Mouse (Mus musculus): Measurements from ENCODE around the gene 1600002K03Rik. TPM values are rescaled to one million over a fixed set of nuclear protein-coding genes. Genes with fewer than 3 reads are reported as not detected.

1600002K03Rik gene
- polyA plus RNA-seq, 1 experiment from 2014 or later, result 9.7 TPM

GRCm38 (mm10) chr10:80150226-80151210 is 22.2 kb upstream of the 1600002K03Rik start:
- Histone ChIP-seq H3K4me2 (replicated peaks) (peak overlapping the region; percentile 96), H3K27me3 (no peaks in the 10 kb centered on the region), H3K4me3 (peak overlapping the region; percentile 80), H3K9ac (replicated peaks) (peak overlapping the region; percentile 99), H3K36me3 (peaks cover 36% of the 10 kb centered on the region), H3K27ac (replicated peaks) (peak overlapping the region; percentile 100), H3K9me3 (no peaks in the 10 kb centered on the region), H3K4me1 (peaks cover 53% of the 10 kb centered on the region)
- 0% methylated on average over 47 of the region's 71 CpGs for WGBS
- ATAC-seq (replicated peaks), result 0 out of 2 replicates have a peak, but pooled peaks have one; percentile 2

GRCm38 (mm10) chr10:80151211-80152034 is 21.3 kb upstream of the 1600002K03Rik start:
- Histone ChIP-seq H3K9ac (replicated peaks) (peak overlapping the region; percentile 99), H3K27ac (replicated peaks) (peak overlapping the region; percentile 100), H3K27me3 (no peaks in the 10 kb centered on the region), H3K36me3 (peaks cover 45% of the 10 kb centered on the region), H3K4me1 (peaks cover 54% of the 10 kb centered on the region), H3K4me3 (peak overlapping the region; percentile 80), H3K9me3 (no peaks in the 10 kb centered on the region), H3K4me2 (replicated peaks) (peak overlapping the region; percentile 96)
- WGBS, result under 1% methylated on average over 26 of the region's 26 CpGs
- no peak for ATAC-seq (replicated peaks)

GRCm38 (mm10) chr10:80152071-80152872 is 20.5 kb upstream of the 1600002K03Rik start:
- H3K4me1 ChIP-seq, result peaks cover 62% of the 10 kb centered on the region
- WGBS, result 2% methylated on average over 15 of the region's 15 CpGs
- H3K9me3 ChIP-seq, result no peaks in the 10 kb centered on the region
- H3K36me3 ChIP-seq, result peaks cover 53% of the 10 kb centered on the region
- no peak for ATAC-seq (replicated peaks)
- peak overlapping the region; percentile 99 for H3K9ac ChIP-seq (replicated peaks)
- H3K27ac ChIP-seq (replicated peaks), result peak overlapping the region; percentile 100
- H3K4me2 ChIP-seq (replicated peaks), result peak overlapping the region; percentile 96
- no peaks in the 10 kb centered on the region for H3K27me3 ChIP-seq
- peak overlapping the region; percentile 80 for H3K4me3 ChIP-seq

- Histone ChIP-seq H3K9me3 (no peaks in the 10 kb centered on the region), H3K4me2 (replicated peaks) (peak overlapping the region; percentile 96), H3K4me3 (peak overlapping the region; percentile 80), H3K9ac (replicated peaks) (peak overlapping the region; percentile 99), H3K4me1 (peaks cover 66% of the 10 kb centered on the region), H3K36me3 (peaks cover 56% of the 10 kb centered on the region), H3K27me3 (no peaks in the 10 kb centered on the region), H3K27ac (replicated peaks) (peak overlapping the region; percentile 100)
- 46% methylated on average over 3 of the region's 3 CpGs for WGBS
- ATAC-seq (replicated peaks), result no peak
These were observed 19.9 kb upstream of the 1600002K03Rik start for GRCm38 (mm10) chr10:80152873-80153260.

- Histone ChIP-seq H3K4me3 (peak overlapping the region; percentile 80), H3K9ac (replicated peaks) (peak overlapping the region; percentile 99; the same call in 1 of the 2 replicates), H3K4me2 (replicated peaks) (peak overlapping the region; percentile 96), H3K9me3 (no peaks in the 10 kb centered on the region), H3K4me1 (peaks cover 71% of the 10 kb centered on the region), H3K36me3 (peaks cover 56% of the 10 kb centered on the region), H3K27ac (replicated peaks) (peak overlapping the region; percentile 100), H3K27me3 (no peaks in the 10 kb centered on the region)
- ATAC-seq (replicated peaks), result no peak
- WGBS, result 86% methylated on average over 19 of the region's 19 CpGs
These were observed 19.0 kb upstream of the 1600002K03Rik start for GRCm38 (mm10) chr10:80153713-80154112.

GRCm38 (mm10) chr10:80154384-80154783 is 18.4 kb upstream of the 1600002K03Rik start:
- no peaks in the 10 kb centered on the region for H3K27me3 ChIP-seq
- peak overlapping the region; percentile 31; the same call in 1 of the 2 replicates for H3K27ac ChIP-seq (replicated peaks)
- H3K4me1 ChIP-seq, result peaks cover 78% of the 10 kb centered on the region
- H3K4me2 ChIP-seq (replicated peaks), result no peak overlapping the region
- H3K4me3 ChIP-seq, result no peak overlapping the region
- H3K9ac ChIP-seq (replicated peaks), result no peak overlapping the region; the same call in 1 of the 2 replicates
- WGBS, result 85% methylated on average over 7 of the region's 7 CpGs
- no peak for ATAC-seq (replicated peaks)
- H3K9me3 ChIP-seq, result no peaks in the 10 kb centered on the region
- H3K36me3 ChIP-seq, result peaks cover 56% of the 10 kb centered on the region

- ATAC-seq (replicated peaks), result no peak
- WGBS, result 60% methylated on average over 1 of the region's 1 CpGs
- peaks cover 83% of the 10 kb centered on the region for H3K4me1 ChIP-seq
- H3K9me3 ChIP-seq, result no peaks in the 10 kb centered on the region
- no peak overlapping the region for H3K9ac ChIP-seq (replicated peaks)
- no peak overlapping the region for H3K4me3 ChIP-seq
- peaks cover 56% of the 10 kb centered on the region for H3K36me3 ChIP-seq
- no peak overlapping the region for H3K4me2 ChIP-seq (replicated peaks)
- H3K27ac ChIP-seq (replicated peaks), result peak overlapping the region; percentile 91; the same call in 1 of the 2 replicates
- H3K27me3 ChIP-seq, result no peaks in the 10 kb centered on the region
These were observed 17.5 kb upstream of the 1600002K03Rik start for GRCm38 (mm10) chr10:80155277-80155676.

- no peak overlapping the region for H3K9ac ChIP-seq (replicated peaks)
These were observed 16.6 kb upstream of the 1600002K03Rik start for GRCm38 (mm10) chr10:80156002-80156751.

GRCm38 (mm10) chr10:80156752-80157053 is 16.0 kb upstream of the 1600002K03Rik start:
- Histone ChIP-seq H3K9me3 (no peaks in the 10 kb centered on the region), H3K9ac (replicated peaks) (no peak overlapping the region), H3K27ac (replicated peaks) (peak overlapping the region; percentile 91), H3K4me3 (no peak overlapping the region), H3K4me2 (replicated peaks) (no peak overlapping the region), H3K27me3 (no peaks in the 10 kb centered on the region), H3K36me3 (peaks cover 55% of the 10 kb centered on the region), H3K4me1 (peaks cover 94% of the 10 kb centered on the region)
- WGBS, result 58% methylated on average over 7 of the region's 7 CpGs
- no peak for ATAC-seq (replicated peaks)

More at GRCm38 (mm10) chr10:80156002-80156751, 16.6 kb upstream of the 1600002K03Rik start:
- WGBS, result 82% methylated on average over 29 of the region's 29 CpGs
- no peaks in the 10 kb centered on the region for H3K9me3 ChIP-seq
- peaks cover 92% of the 10 kb centered on the region for H3K4me1 ChIP-seq
- H3K36me3 ChIP-seq, result peaks cover 56% of the 10 kb centered on the region
- no peak for ATAC-seq (replicated peaks)
- no peak overlapping the region for H3K4me3 ChIP-seq
- H3K27me3 ChIP-seq, result no peaks in the 10 kb centered on the region
- no peak overlapping the region for H3K4me2 ChIP-seq (replicated peaks)
- H3K27ac ChIP-seq (replicated peaks), result peak overlapping the region; percentile 91

- peaks cover 49% of the 10 kb centered on the region for H3K36me3 ChIP-seq
- H3K27ac ChIP-seq (replicated peaks), result peak overlapping the region; percentile 91
- no peaks in the 10 kb centered on the region for H3K27me3 ChIP-seq
- no peak overlapping the region for H3K4me2 ChIP-seq (replicated peaks)
- H3K9me3 ChIP-seq, result no peaks in the 10 kb centered on the region
- peaks cover 88% of the 10 kb centered on the region for H3K4me1 ChIP-seq
- ATAC-seq (replicated peaks), result no peak
- H3K9ac ChIP-seq (replicated peaks), result peak overlapping the region; percentile 23
- 51% methylated on average over 15 of the region's 15 CpGs for whole genome bisulfite sequencing
- no peak overlapping the region for H3K4me3 ChIP-seq
These were observed 15.4 kb upstream of the 1600002K03Rik start for GRCm38 (mm10) chr10:80157141-80157929.
